In genomic region chr12:44953121-44953520, GRCm38 (mm10) we compare ENCODE assay signal across 18 mouse cellular contexts.
DNase-seq lines count a peak whose midpoint lies in the region; ATAC-seq and TF ChIP-seq lines count a peak whose summit lies in the region.
"Had no signal": no experiment of that assay in that cellular context is flagged by ENCODE, and none has a peak within 500 bp of the region (broad histone marks: within the 10 kb centered on the region; RNA-seq: fewer than 3 reads in every experiment).

No protein-coding gene starts in this region.

- intact Hi-C loops in gastrocnemius, postnatal 14 days (cut with DNase I; ENCODE audit: low total_unique reads) = no loop called here

- 83% methylated on average over 2 of the region's 2 CpGs for WGBS in liver, adult 2 months
- WGBS in liver, embryonic 12.5 days (ENCODE audit: insufficient replicate concordance) = 83% methylated on average over 2 of the region's 2 CpGs

- no peak overlapping the region for H3K4me3 ChIP-seq in liver, adult 2 months (ENCODE audit: insufficient read depth, low read depth, low read length)
- H3K4me3 ChIP-seq in liver, embryonic 12.5 days = no peak overlapping the region
- H3K4me3 ChIP-seq: embryonic facial prominence, embryonic 10.5 days; forebrain, embryonic 10.5 days; heart, adult 2 months; heart, embryonic 15.5 days; hindbrain, embryonic 13.5 days had no signal

- H3K79me2 ChIP-seq in liver, adult 2 months (ENCODE audit: control insufficient read depth, insufficient read depth, low read length) = peaks cover 3% of the 10 kb centered on the region; the same call in 1 of the 2 replicates

- ATAC-seq in liver, embryonic 12.5 days = no peak
- ATAC-seq: forebrain, embryonic 14.5 days; hindbrain, postnatal 0 days had no signal

- peaks cover 7% of the 10 kb centered on the region; the same call in 1 of the 2 replicates for H3K4me1 ChIP-seq in liver, adult 2 months (ENCODE audit: control insufficient read depth, insufficient read depth, low read length)
- H3K4me1 ChIP-seq in liver, embryonic 12.5 days = no peaks in the 10 kb centered on the region
- H3K4me1 ChIP-seq: embryonic facial prominence, embryonic 10.5 days; forebrain, embryonic 10.5 days; heart, embryonic 15.5 days; hindbrain, embryonic 13.5 days had no signal

- TF ChIP-seq CTCF in liver, adult 2 months (IDR thresholded peaks at IDR 0.05; ENCODE audit: low read depth, low read length) = no peak

- H3K27me3 ChIP-seq in liver, adult 2 months (ENCODE audit: control insufficient read depth, insufficient read depth, low read length) = no peaks in the 10 kb centered on the region
- no peaks in the 10 kb centered on the region for H3K27me3 ChIP-seq in liver, embryonic 12.5 days (replicated peaks)
- H3K27me3 ChIP-seq: heart, embryonic 15.5 days; hindbrain, embryonic 13.5 days had no signal

- no peak overlapping the region for H3K27ac ChIP-seq in liver, adult 2 months (replicated peaks; ENCODE audit: insufficient read depth, low read depth, low read length)
- H3K27ac ChIP-seq in liver, embryonic 12.5 days = no peak overlapping the region
- H3K27ac ChIP-seq: embryonic facial prominence, embryonic 10.5 days; forebrain, embryonic 10.5 days; heart, adult 2 months; heart, embryonic 15.5 days; hindbrain, embryonic 13.5 days; hindbrain, postnatal 0 days had no signal

- DNase-seq in adrenal gland, postnatal 10 days = peak; percentile 30
- DNase-seq in adrenal gland, adult 18-20 months (ENCODE audit: low spot score in 2 of 2) = no peak
- peak; percentile 36 for DNase-seq in gastrocnemius, adult 18-20 months (ENCODE audit: low spot score)
- no peak for DNase-seq in gastrocnemius, postnatal 14 days
- DNase-seq in liver, adult 2 months (ENCODE audit: extremely low read depth, low read depth, low spot score) = peak; percentile 67
- no peak for DNase-seq in testis, postnatal 10 days (ENCODE audit: low spot score)
- DNase-seq: cerebellum, adult 11-12 months; cerebellum, adult 9-11 months; gastrocnemius, postnatal 10 days; heart, adult 2 months had no signal

- no peak for TF ChIP-seq POLR2A in liver, adult 2 months (IDR thresholded peaks at IDR 0.05; ENCODE audit: extremely low read depth, insufficient read depth, low read length)

- H3K4me2 ChIP-seq in liver, embryonic 12.5 days = no peak overlapping the region
- H3K4me2 ChIP-seq: heart, embryonic 11.5 days; heart, embryonic 15.5 days; hindbrain, embryonic 13.5 days had no signal

- H3K9ac ChIP-seq in liver, adult 2 months (ENCODE audit: low read depth, low read length) = no peak overlapping the region
- no peak overlapping the region for H3K9ac ChIP-seq in liver, embryonic 12.5 days
- H3K9ac ChIP-seq: heart, embryonic 15.5 days; hindbrain, embryonic 13.5 days had no signal

- H3K9me3 ChIP-seq in liver, embryonic 12.5 days (replicated peaks) = no peaks in the 10 kb centered on the region
- H3K9me3 ChIP-seq: embryonic facial prominence, embryonic 10.5 days; forebrain, embryonic 10.5 days; heart, embryonic 15.5 days; hindbrain, embryonic 13.5 days had no signal

- H3K36me3 ChIP-seq in liver, adult 2 months (ENCODE audit: control insufficient read depth, insufficient read depth, low read length) = no peaks in the 10 kb centered on the region
- H3K36me3 ChIP-seq in liver, embryonic 12.5 days = no peaks in the 10 kb centered on the region
- H3K36me3 ChIP-seq: embryonic facial prominence, embryonic 10.5 days; forebrain, embryonic 10.5 days; heart, embryonic 15.5 days; hindbrain, embryonic 13.5 days had no signal

Comparison
In these comparisons a context has a peak if more than half of its experiments do, and no peak if none do; other contexts are left out.
1. DNase-seq: peak in adrenal gland, postnatal 10 days (single experiment), gastrocnemius, adult 18-20 months (single experiment) and liver, adult 2 months (single experiment); none in adrenal gland, adult 18-20 months (0 of 2), gastrocnemius, postnatal 14 days (single experiment) and testis, postnatal 10 days (single experiment).